Mouse (Mus musculus): ENCODE data around the gene Vax2.

The Vax2 gene

GRCm38 (mm10) chr6:83711725-83712475 is 836 bp downstream of the Vax2 start:
- no peak for DNase-seq (ENCODE audit: low spot score in 2 of 2)

- DNase-seq (ENCODE audit: low spot score in 2 of 2): no peak
Observed at GRCm38 (mm10) chr6:83713271-83714136, 2.4 kb downstream of the Vax2 start.

- no peak for DNase-seq (ENCODE audit: low spot score in 2 of 2)
Observed at GRCm38 (mm10) chr6:83714221-83715123, 3.4 kb downstream of the Vax2 start.

- DNase-seq (ENCODE audit: low spot score in 2 of 2): no peak
Observed at GRCm38 (mm10) chr6:83715461-83716196, 4.6 kb downstream of the Vax2 start.

- no peak for DNase-seq (ENCODE audit: low spot score in 2 of 2)
Observed at GRCm38 (mm10) chr6:83717026-83717425, 6.0 kb downstream of the Vax2 start.

GRCm38 (mm10) chr6:83722526-83722925 is 11.5 kb downstream of the Vax2 start:
- DNase-seq (ENCODE audit: low spot score in 2 of 2): no peak

GRCm38 (mm10) chr6:83727178-83727577 is 16.1 kb downstream of the Vax2 start:
- DNase-seq (ENCODE audit: low spot score in 2 of 2): no peak

- DNase-seq (ENCODE audit: low spot score in 2 of 2): no peak
Observed at GRCm38 (mm10) chr6:83728488-83728887, 17.4 kb downstream of the Vax2 start.

GRCm38 (mm10) chr6:83729350-83729970 is 18.4 kb downstream of the Vax2 start:
- DNase-seq (ENCODE audit: low spot score in 2 of 2): no peak

- DNase-seq (ENCODE audit: low spot score in 2 of 2): peak in 1 of 2 experiments; percentile 39
Observed at GRCm38 (mm10) chr6:83731128-83731527, 20.1 kb downstream of the Vax2 start.

GRCm38 (mm10) chr6:83737311-83737710 is 26.2 kb downstream of the Vax2 start:
- no peak for DNase-seq (ENCODE audit: low spot score in 2 of 2)

- no peak for DNase-seq (ENCODE audit: low spot score in 2 of 2)
Observed at GRCm38 (mm10) chr6:83738596-83738995, 27.5 kb downstream of the Vax2 start.

- no peak for DNase-seq (ENCODE audit: low spot score in 2 of 2)
Observed at GRCm38 (mm10) chr6:83742761-83743160, 31.7 kb downstream of the Vax2 start, which contains the start of gene Atp6v1b1. Atp6v1b1 (plus strand) TSS chr6:83742990.

GRCm38 (mm10) chr6:83743212-83743611 is 32.1 kb downstream of the Vax2 start:
- DNase-seq (ENCODE audit: low spot score in 2 of 2): no peak

- no peak for DNase-seq (ENCODE audit: low spot score in 2 of 2)
Observed at GRCm38 (mm10) chr6:83744126-83744525, 33.1 kb downstream of the Vax2 start.

- no peak for DNase-seq (ENCODE audit: low spot score in 2 of 2)
Observed at GRCm38 (mm10) chr6:83744557-83744956, 33.5 kb downstream of the Vax2 start.

GRCm38 (mm10) chr6:83745466-83745865 is 34.4 kb downstream of the Vax2 start:
- no peak for DNase-seq (ENCODE audit: low spot score in 2 of 2)

- no peak for DNase-seq (ENCODE audit: low spot score in 2 of 2)
Observed at GRCm38 (mm10) chr6:83749286-83749685, 38.2 kb downstream of the Vax2 start.

GRCm38 (mm10) chr6:83750171-83750684 is 39.2 kb downstream of the Vax2 start:
- DNase-seq (ENCODE audit: low spot score in 2 of 2): peak; percentile 48 to 66

GRCm38 (mm10) chr6:83756051-83756450 is 45.0 kb downstream of the Vax2 start:
- DNase-seq (ENCODE audit: low spot score in 2 of 2): no peak
